Comparison of ENCODE assay signal across 8 mouse cellular contexts in the genomic region with DNA sequence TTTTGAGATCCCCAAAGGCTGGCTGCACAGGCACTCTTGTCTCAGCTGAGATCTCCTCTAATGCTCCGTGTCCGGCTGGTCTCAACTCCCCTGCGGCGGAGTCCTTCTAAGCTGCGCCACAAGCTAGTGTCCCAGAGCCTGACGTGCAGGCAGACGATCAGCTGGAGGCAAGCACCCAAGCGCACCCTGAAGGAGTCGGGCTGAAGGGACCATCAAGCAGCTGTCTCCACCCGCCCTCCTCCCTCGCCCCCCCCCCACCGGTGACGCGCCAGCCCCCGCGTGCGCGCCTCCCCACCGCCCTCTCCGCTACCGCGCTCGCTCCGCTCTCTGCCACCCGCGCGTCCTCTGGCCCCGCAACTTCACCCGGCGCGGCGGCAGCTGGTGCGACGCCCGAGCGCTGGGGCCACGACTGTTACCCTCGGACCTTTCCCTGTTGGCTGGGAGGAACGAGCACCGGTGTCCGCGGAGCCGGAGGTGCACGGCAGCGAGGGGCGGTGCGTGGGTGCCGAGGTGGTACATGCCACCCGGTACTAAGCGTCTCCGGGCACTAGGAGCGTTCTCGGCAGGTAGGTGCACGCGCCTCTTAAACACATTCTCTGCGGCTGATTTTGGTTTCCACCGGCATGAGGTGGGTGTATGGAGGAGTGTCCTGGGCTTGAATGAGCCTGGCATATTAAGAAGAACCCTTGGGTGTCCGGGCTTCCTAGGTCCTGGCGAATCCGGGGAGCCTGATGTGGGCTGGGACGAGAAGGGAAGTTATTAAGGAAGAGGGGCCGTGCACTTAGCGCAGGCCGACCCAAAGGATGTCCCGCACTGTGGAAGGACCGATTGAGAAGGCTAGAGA. TPM values are rescaled to one million over a fixed set of nuclear protein-coding genes. Genes with fewer than 3 reads are reported as not detected.
DNase-seq lines count a peak whose midpoint lies in the region; ATAC-seq and TF ChIP-seq lines count a peak whose summit lies in the region.

No protein-coding gene starts in this region.

- peak; percentile 26 to 42 for DNase-seq in cerebellum, adult 2 months
- no peak for DNase-seq in cerebellum, adult 8-10 months
- no peak for DNase-seq in Patski (ENCODE audit: low read depth, low spot score)
- peak; percentile 41 for DNase-seq in forebrain, embryonic 10.5 days (ENCODE audit: extremely low spot score, low spot score)
- DNase-seq in heart, postnatal 4 days = peak; percentile 47
- DNase-seq in left cerebral cortex, postnatal 25 days (ENCODE audit: low spot score in 2 of 2) = peak; percentile 62 to 64
- peak; percentile 61 to 62 for DNase-seq in spleen, postnatal 36 days (ENCODE audit: low spot score in 2 of 2)

- TF ChIP-seq POLR2A in cerebellum, adult 2 months (IDR thresholded peaks at IDR 0.05; ENCODE audit: borderline replicate concordance, insufficient read depth, low read length) = no peak

- intact Hi-C loops in left cerebral cortex, postnatal 25 days (cut with DNase I) = loop anchor here (2.0 kb wide), 1 partner anchor 62 kb away; no protein-coding TSS in a partner anchor

- in situ Hi-C loops in Patski (cut with MboI; ENCODE audit: low pct_unique_long_range_greater_than_20kb) = no loop called here

- H3K36me3 ChIP-seq in forebrain, embryonic 10.5 days (replicated peaks) = no peaks in the 10 kb centered on the region
- H3K36me3 ChIP-seq in midbrain, embryonic 12.5 days = no peaks in the 10 kb centered on the region

- peak overlapping the region; percentile 56 for H3K9ac ChIP-seq in midbrain, embryonic 12.5 days (replicated peaks)

- no peaks in the 10 kb centered on the region; the same call in 1 of the 2 replicates for H3K4me1 ChIP-seq in cerebellum, adult 2 months (ENCODE audit: control insufficient read depth, insufficient read depth, low read length)
- H3K4me1 ChIP-seq in forebrain, embryonic 10.5 days = peaks cover 46% of the 10 kb centered on the region
- H3K4me1 ChIP-seq in midbrain, embryonic 12.5 days = peaks cover 32% of the 10 kb centered on the region

- no peaks in the 10 kb centered on the region for H3K27me3 ChIP-seq in cerebellum, adult 2 months (ENCODE audit: control insufficient read depth, insufficient read depth, low read length)
- H3K27me3 ChIP-seq in Patski = no peaks in the 10 kb centered on the region
- peaks cover 78% of the 10 kb centered on the region for H3K27me3 ChIP-seq in forebrain, embryonic 10.5 days (ENCODE audit: poor library complexity, severe bottlenecking)
- H3K27me3 ChIP-seq in midbrain, embryonic 12.5 days = peaks cover 30% of the 10 kb centered on the region

- CTCF ChIA-PET in Patski (lab: Charles Lee) = interaction anchor here (1.8 kb wide), 1 partner anchor 40 kb away, joined by 5 read pairs; no protein-coding TSS in a partner anchor

- H3K27ac ChIP-seq in cerebellum, adult 2 months (ENCODE audit: insufficient read depth, low read length) = no peak overlapping the region
- H3K27ac ChIP-seq in forebrain, embryonic 10.5 days = peak overlapping the region; percentile 62; the same call in 1 of the 2 replicates
- H3K27ac ChIP-seq in midbrain, embryonic 12.5 days (replicated peaks) = peak overlapping the region; percentile 79

- no peak for TF ChIP-seq CTCF in cerebellum, adult 2 months (IDR thresholded peaks at IDR 0.05; ENCODE audit: borderline replicate concordance, insufficient read depth, low read depth, low read length)
- no peak for TF ChIP-seq CTCF in Patski (IDR thresholded peaks at IDR 0.05)

- peak; percentile 61 for ATAC-seq in Patski
- ATAC-seq in midbrain, embryonic 12.5 days (ENCODE audit: low FRiP score, low read depth) = peak; percentile 69

- H3K4me3 ChIP-seq in cerebellum, adult 2 months (replicated peaks; ENCODE audit: insufficient read depth, low read depth, low read length) = peak overlapping the region; percentile 69
- H3K4me3 ChIP-seq in forebrain, embryonic 10.5 days = peak overlapping the region; percentile 69
- H3K4me3 ChIP-seq in midbrain, embryonic 12.5 days = peak overlapping the region; percentile 65

- H3K4me2 ChIP-seq in midbrain, embryonic 12.5 days (replicated peaks) = peak overlapping the region; percentile 76

- WGBS in cerebellum, adult 2 months = under 1% methylated on average over 63 of the region's 66 CpGs
- WGBS in forebrain, embryonic 10.5 days = 1% methylated on average over 63 of the region's 66 CpGs
- under 1% methylated on average over 60 of the region's 66 CpGs for WGBS in midbrain, embryonic 12.5 days

- POLR2A ChIA-PET in Patski (lab: Charles Lee) = no interaction called here

- no peaks in the 10 kb centered on the region for H3K9me3 ChIP-seq in forebrain, embryonic 10.5 days
- H3K9me3 ChIP-seq in midbrain, embryonic 12.5 days = no peaks in the 10 kb centered on the region

RNA-seq across cellular contexts. Expression of a gene that starts 56.6 kb away (rescaled TPM):
- 8.5 and 8.9 TPM in 2 replicates for polyA plus RNA-seq in cerebellum, adult 2 months (2012; rRNA removed)
- 3.5 TPM for polyA plus RNA-seq in Patski (2021)
- 1.5 and 2.2 TPM in 2 replicates for polyA plus RNA-seq in forebrain, embryonic 10.5 days (2016; fragmentation: Nextera tagmentation; extraction: Ambion mirVana)
- total RNA-seq in heart, postnatal 4 days (2021) = 10 to 100 TPM; 25.4 to 27.5 TPM
- 10 to 100 TPM; 65.7 to 68.9 TPM for total RNA-seq in left cerebral cortex, postnatal 25 days (2021)
- polyA plus RNA-seq in midbrain, embryonic 12.5 days (2016; fragmentation: Nextera tagmentation; extraction: Ambion mirVana) = 19.8 and 21.9 TPM in 2 replicates

Comparison
In these comparisons a context has a peak if more than half of its experiments do, and no peak if none do; other contexts are left out.
1. DNase-seq: peak in cerebellum, adult 2 months (2 of 2), forebrain, embryonic 10.5 days (single experiment), heart, postnatal 4 days (single experiment), left cerebral cortex, postnatal 25 days (2 of 2) and spleen, postnatal 36 days (2 of 2); none in cerebellum, adult 8-10 months (single experiment) and Patski (single experiment).
2. Peak in every context shown above with its lines, with median percentiles within 50 percentile points of each other: H3K4me3 ChIP-seq.